Mouse (Mus musculus): Measurements from ENCODE around the gene Gabrg3. TPM values are rescaled to one million over a fixed set of nuclear protein-coding genes. Genes with fewer than 3 reads are reported as not detected.
"Not testable (repeated sequence)": the region's sequence is repeated elsewhere in the genome, so short reads cannot be mapped to it uniquely, and the experiment has no call there.

Gabrg3 gene
- polyA plus RNA-seq, 1 experiment from 2014 or later: 2.8 TPM

DNA sequence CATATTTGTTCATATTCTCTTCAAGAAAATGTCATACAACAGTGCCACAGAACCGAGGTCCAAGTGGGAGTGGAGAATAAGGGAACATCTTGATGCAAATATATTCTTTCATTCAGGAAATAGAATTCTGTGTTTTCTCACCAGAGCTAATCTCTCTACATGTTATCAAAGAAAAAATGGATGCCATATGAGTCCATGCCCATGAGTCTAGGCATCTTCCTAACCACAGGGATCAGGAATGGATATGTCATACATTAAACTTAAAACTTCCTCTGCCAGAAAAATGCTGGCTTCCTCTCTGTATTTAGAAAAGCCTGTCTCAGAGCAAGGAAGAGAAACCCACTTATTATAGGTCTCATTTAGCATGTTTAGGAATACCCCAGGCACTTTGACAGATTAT lies 92.9 kb downstream of the Gabrg3 start:
- Histone ChIP-seq H3K27me3 (no peaks in the 10 kb centered on the region), H3K4me2 (no peak overlapping the region), H3K4me1 (replicated peaks) (no peaks in the 10 kb centered on the region), H3K4me3 (no peak overlapping the region), H3K36me3 (no peaks in the 10 kb centered on the region), H3K27ac (replicated peaks) (no peak overlapping the region), H3K9ac (no peak overlapping the region), H3K9me3 (no peaks in the 10 kb centered on the region)
- no peak for ATAC-seq (ENCODE audit: low read depth)
- WGBS: 74% methylated on average over 1 of the region's 1 CpGs

DNA sequence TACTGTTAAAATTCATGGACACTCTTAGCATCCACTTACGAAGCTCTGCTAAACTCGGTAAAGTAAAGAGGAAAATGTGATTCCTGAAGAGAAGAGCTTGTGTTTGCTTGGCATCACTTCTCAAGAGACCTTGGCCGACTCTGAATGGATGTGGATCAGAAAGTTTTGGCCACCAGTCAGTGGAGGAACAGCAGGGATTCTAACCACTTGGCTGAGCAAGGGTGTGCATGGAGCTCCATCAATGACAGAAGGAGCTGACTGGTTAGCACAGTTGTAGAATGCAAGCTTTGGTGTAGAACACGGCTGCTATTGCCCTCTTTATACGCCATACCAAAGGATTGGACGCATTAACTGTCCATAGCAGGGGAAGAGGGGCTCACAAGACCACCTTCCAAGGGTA lies 93.4 kb downstream of the Gabrg3 start:
- no peaks in the 10 kb centered on the region for H3K4me1 ChIP-seq (replicated peaks)
- no peaks in the 10 kb centered on the region for H3K27me3 ChIP-seq
- ATAC-seq (ENCODE audit: low read depth): no peak
- H3K27ac ChIP-seq (replicated peaks): no peak overlapping the region
- no peak overlapping the region for H3K4me3 ChIP-seq
- H3K9me3 ChIP-seq: no peaks in the 10 kb centered on the region
- no peak overlapping the region for H3K9ac ChIP-seq
- H3K4me2 ChIP-seq: no peak overlapping the region
- WGBS: 87% methylated on average over 6 of the region's 6 CpGs
- no peaks in the 10 kb centered on the region for H3K36me3 ChIP-seq

DNA sequence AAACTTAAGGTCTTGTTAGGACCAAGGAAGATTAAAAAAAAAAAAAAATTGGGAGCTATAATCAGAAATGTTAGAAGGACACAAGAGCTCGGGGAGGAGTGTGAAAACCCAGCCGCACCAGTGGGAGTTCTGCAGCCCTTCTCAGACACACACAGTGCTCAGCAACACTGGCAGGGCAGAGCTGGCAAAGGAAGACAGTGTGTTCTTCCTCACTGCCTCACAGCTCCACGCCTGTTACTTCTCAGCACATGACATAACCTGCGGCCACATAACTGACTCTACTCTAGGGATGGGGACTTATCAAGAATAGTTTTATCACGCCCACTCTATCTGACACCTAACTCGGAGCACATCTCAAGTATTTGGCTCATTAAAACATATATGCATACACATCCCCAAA lies 103.8 kb downstream of the Gabrg3 start:
- Histone ChIP-seq H3K4me1 (replicated peaks) (no peaks in the 10 kb centered on the region), H3K36me3 (no peaks in the 10 kb centered on the region), H3K4me3 (no peak overlapping the region), H3K4me2 (no peak overlapping the region), H3K27me3 (no peaks in the 10 kb centered on the region), H3K9ac (no peak overlapping the region), H3K9me3 (no peaks in the 10 kb centered on the region), H3K27ac (replicated peaks) (no peak overlapping the region)
- ATAC-seq (ENCODE audit: low read depth): no peak
- WGBS: 84% methylated on average over 6 of the region's 6 CpGs

DNA sequence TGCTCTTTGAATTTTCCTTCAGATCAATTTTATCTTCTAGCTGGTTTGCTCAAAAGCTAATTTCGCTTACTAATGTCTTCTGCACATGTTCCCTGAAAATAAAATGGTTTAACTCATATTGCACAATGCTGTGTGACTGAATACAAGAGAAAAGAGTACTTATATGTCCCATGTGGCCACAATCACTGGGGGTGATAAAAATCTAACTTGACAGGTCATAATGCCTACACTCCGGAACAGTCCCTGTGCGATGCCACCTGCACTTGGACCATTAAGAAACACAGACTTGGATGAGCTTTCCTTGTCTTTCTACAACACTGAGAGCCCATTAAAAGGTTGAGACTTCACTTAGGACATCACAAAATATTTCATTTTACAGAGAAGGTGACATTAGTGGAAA lies 108.1 kb downstream of the Gabrg3 start:
- 85% methylated on average over 3 of the region's 3 CpGs for WGBS
- no peaks in the 10 kb centered on the region for H3K9me3 ChIP-seq
- H3K27ac ChIP-seq (replicated peaks): no peak overlapping the region

DNA sequence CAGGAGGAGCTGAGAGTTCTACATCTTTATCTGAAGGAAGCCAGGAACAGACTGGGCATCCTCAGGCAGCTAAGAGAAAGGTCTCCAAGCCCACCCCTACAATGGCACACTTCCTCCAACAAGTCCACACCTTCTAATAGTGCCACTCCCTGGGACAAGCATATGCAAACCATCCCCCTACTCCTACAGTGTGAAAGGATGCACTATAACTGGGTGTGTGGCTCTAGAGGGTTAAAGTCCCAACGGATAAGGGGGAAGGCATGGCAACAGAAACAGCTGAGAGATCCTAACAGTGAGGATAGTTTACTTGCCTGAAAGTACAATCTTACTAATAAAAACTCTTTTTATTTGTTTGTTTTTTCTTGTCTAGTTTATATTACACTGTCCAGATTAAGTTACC lies 126.8 kb downstream of the Gabrg3 start:
- Histone ChIP-seq H3K27ac (replicated peaks) (no peak overlapping the region), H3K9me3 (no peaks in the 10 kb centered on the region), H3K4me3 (no peak overlapping the region), H3K4me1 (replicated peaks) (no peaks in the 10 kb centered on the region), H3K4me2 (no peak overlapping the region), H3K27me3 (no peaks in the 10 kb centered on the region), H3K36me3 (no peaks in the 10 kb centered on the region), H3K9ac (no peak overlapping the region)
- WGBS: 77% methylated on average over 1 of the region's 1 CpGs
- no peak for ATAC-seq (ENCODE audit: low read depth)

More for the DNA sequence above, 108.1 kb downstream of the Gabrg3 start:
- Histone ChIP-seq H3K9ac (no peak overlapping the region), H3K4me2 (no peak overlapping the region), H3K36me3 (no peaks in the 10 kb centered on the region), H3K4me1 (replicated peaks) (no peaks in the 10 kb centered on the region), H3K27me3 (no peaks in the 10 kb centered on the region), H3K4me3 (no peak overlapping the region)
- no peak for ATAC-seq (ENCODE audit: low read depth)

DNA sequence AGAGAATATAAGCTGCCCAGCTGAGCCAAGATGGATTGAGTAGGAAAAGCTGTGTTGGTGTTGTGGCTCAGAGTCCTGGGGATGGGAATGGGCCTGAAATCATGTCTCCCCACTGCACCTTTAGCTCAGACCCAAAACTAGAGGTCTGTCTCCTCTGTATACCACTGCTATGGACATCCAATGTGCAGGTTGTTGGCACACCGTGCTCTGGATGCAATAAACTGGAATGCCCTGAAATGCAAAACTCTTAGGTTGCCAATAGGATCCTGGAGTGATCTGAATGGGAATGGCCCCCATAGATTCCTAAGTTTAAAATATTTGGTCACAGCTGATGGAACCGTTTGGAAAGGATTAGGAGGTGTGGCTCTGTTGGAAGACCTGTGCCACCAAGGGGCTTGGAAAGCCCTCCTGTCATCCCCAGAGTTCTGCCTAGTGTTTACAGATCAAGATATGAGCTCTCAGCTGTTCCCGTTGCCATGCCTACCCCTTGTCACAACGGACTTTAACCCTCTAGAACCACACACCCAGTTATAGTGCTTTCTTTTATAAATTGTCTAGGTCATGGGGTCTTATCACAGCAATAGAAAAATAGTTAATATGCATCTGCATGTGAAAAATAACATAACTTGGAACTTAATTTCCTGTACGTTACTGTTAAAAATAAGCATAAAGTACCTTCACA lies 128.0 kb downstream of the Gabrg3 start:
- ATAC-seq (ENCODE audit: low read depth): no peak
- Histone ChIP-seq H3K9ac (no peak overlapping the region), H3K4me3 (no peak overlapping the region), H3K36me3 (no peaks in the 10 kb centered on the region), H3K4me2 (no peak overlapping the region), H3K4me1 (replicated peaks) (no peaks in the 10 kb centered on the region), H3K9me3 (no peaks in the 10 kb centered on the region), H3K27me3 (no peaks in the 10 kb centered on the region), H3K27ac (replicated peaks) (no peak overlapping the region)
- WGBS: 82% methylated on average over 5 of the region's 5 CpGs

DNA sequence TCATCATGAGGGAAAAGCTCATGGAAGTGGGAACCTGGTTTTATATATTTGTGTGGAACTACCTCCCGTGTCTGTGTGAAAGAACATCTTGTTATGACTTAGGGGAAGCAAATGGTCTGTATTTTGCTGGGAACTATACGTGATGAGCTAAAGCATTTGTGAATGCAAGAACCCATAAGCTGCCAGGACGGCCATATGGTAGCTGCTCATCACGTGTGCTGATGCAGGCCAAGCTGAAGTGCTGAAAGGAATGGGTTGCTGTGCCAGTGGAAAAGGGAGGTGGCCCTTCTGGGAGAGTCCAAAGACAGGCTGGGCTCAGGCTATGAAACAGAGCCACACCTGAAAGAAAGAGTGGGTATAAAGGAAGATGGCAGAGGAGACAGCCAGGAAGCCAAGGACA lies 143.0 kb downstream of the Gabrg3 start:
- Histone ChIP-seq H3K36me3 (no peaks in the 10 kb centered on the region), H3K4me1 (replicated peaks) (no peaks in the 10 kb centered on the region), H3K4me3 (no peak overlapping the region), H3K27ac (replicated peaks) (no peak overlapping the region), H3K9ac (no peak overlapping the region), H3K9me3 (no peaks in the 10 kb centered on the region), H3K4me2 (no peak overlapping the region), H3K27me3 (no peaks in the 10 kb centered on the region)
- no peak for ATAC-seq (ENCODE audit: low read depth)
- whole genome bisulfite sequencing: 81% methylated on average over 4 of the region's 4 CpGs

DNA sequence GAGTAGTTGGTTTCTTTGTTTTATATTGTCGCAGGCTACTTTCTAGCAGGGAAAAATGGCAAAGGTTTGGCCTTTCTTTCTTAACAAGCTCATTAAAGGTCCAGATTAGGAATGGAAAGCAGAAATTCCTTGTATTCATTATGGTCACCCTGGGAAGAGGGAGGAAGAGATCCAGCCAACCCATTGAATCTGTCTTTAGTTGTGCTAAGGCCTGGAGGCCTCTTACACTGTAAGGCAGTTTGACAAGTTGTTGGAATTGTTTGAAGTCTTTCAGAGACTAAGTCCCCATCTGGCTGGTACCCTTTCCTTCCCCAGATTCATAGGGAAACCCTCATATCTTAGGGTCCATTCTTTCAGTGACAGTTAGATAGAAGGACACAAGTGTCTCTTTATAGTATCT lies 172.9 kb downstream of the Gabrg3 start:
- Histone ChIP-seq H3K4me1 (replicated peaks) (no peaks in the 10 kb centered on the region), H3K9me3 (no peaks in the 10 kb centered on the region), H3K4me3 (no peak overlapping the region), H3K4me2 (no peak overlapping the region), H3K27me3 (no peaks in the 10 kb centered on the region), H3K9ac (no peak overlapping the region), H3K27ac (replicated peaks) (no peak overlapping the region), H3K36me3 (no peaks in the 10 kb centered on the region)
- ATAC-seq (ENCODE audit: low read depth): no peak
- 77% methylated on average over 1 of the region's 1 CpGs for WGBS

DNA sequence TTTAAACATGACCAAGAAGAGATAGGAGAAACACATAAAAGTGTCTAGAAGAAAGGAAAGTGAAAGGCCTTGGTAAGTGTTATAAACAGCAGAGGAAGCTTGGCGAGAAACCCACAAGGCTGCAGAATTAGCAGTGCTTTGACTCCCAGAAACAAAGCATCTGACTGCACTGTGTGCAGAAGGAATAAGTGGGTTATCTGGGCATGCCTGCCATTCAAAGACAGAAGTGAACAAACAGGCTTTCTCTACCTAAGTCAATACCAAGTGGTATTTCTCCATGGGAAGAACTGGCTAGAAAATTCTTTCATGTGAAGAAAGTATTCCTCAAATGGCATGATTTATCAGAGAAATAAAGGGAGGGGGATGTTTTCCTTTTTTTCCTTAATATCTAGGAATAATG lies 201.0 kb downstream of the Gabrg3 start:
- WGBS: 89% methylated on average over 1 of the region's 1 CpGs
- Histone ChIP-seq H3K27ac (replicated peaks) (no peak overlapping the region), H3K9me3 (no peaks in the 10 kb centered on the region), H3K9ac (no peak overlapping the region), H3K36me3 (no peaks in the 10 kb centered on the region), H3K4me1 (replicated peaks) (no peaks in the 10 kb centered on the region), H3K27me3 (no peaks in the 10 kb centered on the region), H3K4me2 (no peak overlapping the region), H3K4me3 (no peak overlapping the region)
- ATAC-seq (ENCODE audit: low read depth): no peak

DNA sequence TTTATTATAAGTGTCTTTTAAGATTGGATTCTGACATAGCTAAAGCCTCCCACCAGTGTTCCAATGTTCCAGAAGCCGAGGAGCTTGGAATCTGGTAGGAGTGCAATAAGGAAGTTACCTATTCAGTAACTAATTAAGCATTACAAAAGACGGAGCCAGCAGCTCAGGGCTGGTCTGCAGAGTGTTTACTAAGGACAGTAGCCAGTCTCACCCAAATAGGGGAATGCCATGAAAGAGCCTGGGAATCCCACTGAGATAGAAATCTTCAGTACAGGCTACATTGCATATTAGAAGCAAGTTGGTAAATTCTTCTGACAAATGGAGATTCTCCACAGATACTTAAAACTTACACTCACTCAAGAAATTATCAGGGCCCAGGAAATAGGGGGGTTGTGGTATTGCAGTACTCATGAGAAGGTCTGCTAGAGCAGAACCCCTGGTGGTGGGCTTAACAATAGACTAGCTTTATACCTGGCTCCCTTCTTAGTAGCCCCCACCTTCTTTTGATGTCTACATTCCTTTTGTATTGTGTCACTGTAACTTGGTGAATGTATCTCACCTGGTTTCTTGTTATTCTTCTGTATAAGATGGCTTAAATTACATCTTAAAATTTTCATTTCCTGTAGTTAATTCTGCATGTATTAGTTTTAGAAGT lies 211.0 kb downstream of the Gabrg3 start:
- WGBS: 38% methylated on average over 2 of the region's 2 CpGs
- not testable (repeated sequence) for ATAC-seq (ENCODE audit: low read depth)

DNA sequence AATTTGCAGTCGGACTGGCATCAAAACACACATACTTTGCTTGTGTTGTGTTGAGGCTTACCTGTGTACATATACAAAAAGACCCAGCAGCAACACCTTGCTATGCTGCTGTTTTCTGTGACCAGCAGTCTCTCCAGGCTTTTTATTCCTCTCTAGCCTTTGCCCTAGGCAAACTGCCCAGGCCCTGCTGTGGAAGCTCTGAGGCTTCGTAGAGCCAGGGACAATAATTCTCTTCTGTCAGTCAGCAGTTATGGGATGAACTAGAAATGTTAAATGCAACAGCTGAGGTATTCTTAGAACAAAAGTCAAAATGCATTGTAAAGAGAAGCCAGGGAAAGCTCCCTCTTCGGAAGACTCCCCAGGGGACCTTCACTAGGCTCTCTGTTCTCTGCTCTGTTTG lies 220.1 kb downstream of the Gabrg3 start:
- H3K9ac ChIP-seq: no peak overlapping the region
- 56% methylated on average over 3 of the region's 3 CpGs for WGBS

More for the DNA sequence above, 211.0 kb downstream of the Gabrg3 start:
- H3K27me3 ChIP-seq; H3K36me3 ChIP-seq; H3K4me3 ChIP-seq; H3K9me3 ChIP-seq; H3K27ac ChIP-seq (replicated peaks); H3K4me2 ChIP-seq; H3K9ac ChIP-seq; H3K4me1 ChIP-seq (replicated peaks): not testable (repeated sequence)

DNA sequence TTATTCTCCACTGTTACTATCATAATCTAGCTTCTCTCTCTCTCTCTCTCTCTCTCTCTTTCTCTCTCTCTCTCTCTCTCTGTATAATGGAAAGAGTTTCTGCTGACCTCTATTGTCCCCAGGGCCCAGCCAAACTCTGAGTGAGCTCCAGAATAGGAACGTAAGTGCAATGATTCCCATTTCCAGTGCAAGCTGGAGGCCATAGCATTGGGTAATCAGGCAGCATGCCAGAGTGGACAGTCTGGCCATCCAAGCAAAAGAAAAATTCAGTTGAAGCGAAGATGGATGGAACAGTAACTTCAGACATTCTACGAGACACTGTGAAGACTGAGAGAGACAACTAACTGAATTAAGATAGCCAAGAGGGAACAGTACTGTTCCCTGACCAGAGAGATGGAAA lies 228.8 kb downstream of the Gabrg3 start:
- Histone ChIP-seq H3K9ac (no peak overlapping the region), H3K4me1 (replicated peaks) (no peaks in the 10 kb centered on the region; the same call in 1 of the 2 replicates), H3K36me3 (no peaks in the 10 kb centered on the region), H3K4me2 (no peak overlapping the region), H3K4me3 (no peak overlapping the region), H3K27ac (replicated peaks) (no peak overlapping the region), H3K9me3 (no peaks in the 10 kb centered on the region), H3K27me3 (no peaks in the 10 kb centered on the region)
- no peak for ATAC-seq (ENCODE audit: low read depth)
- 78% methylated on average over 3 of the region's 3 CpGs for WGBS

More for the DNA sequence above, 220.1 kb downstream of the Gabrg3 start:
- Histone ChIP-seq H3K4me2 (no peak overlapping the region), H3K27me3 (no peaks in the 10 kb centered on the region), H3K36me3 (no peaks in the 10 kb centered on the region), H3K4me1 (replicated peaks) (no peaks in the 10 kb centered on the region), H3K27ac (replicated peaks) (no peak overlapping the region), H3K4me3 (no peak overlapping the region), H3K9me3 (no peaks in the 10 kb centered on the region)
- ATAC-seq (ENCODE audit: low read depth): no peak

DNA sequence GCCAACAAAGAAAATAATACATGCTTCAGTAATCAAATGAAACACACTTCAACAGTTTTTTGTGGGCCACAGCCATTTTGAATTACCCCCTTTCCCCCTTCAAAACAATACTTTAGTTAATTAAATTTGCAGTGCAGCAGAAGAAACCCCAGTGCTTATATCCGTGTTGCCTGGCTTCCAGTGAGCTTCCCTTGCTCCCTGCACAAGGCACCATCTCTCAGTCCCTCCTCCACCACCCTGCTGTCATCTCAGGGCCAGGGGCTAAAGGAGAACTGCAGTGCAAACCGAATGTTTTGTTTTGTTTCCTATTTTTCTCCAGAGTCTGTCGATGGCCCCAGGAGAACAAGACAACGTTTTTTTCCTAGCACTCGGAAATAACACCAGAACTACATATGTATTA lies 233.2 kb downstream of the Gabrg3 start:
- ATAC-seq (ENCODE audit: low read depth): 0 out of 2 replicates have a peak, but pooled peaks have one; percentile 32
- Histone ChIP-seq H3K4me2 (no peak overlapping the region), H3K9ac (no peak overlapping the region), H3K9me3 (no peaks in the 10 kb centered on the region), H3K4me3 (no peak overlapping the region), H3K27ac (replicated peaks) (no peak overlapping the region), H3K27me3 (no peaks in the 10 kb centered on the region), H3K36me3 (no peaks in the 10 kb centered on the region), H3K4me1 (replicated peaks) (no peaks in the 10 kb centered on the region; the same call in 1 of the 2 replicates)
- 45% methylated on average over 5 of the region's 5 CpGs for WGBS
